Mouse (Mus musculus) liver, adult (tissue): ENCODE measurements around the gene Gm853.

Experiments used
- GATA4 ChIP-seq: IDR thresholded peaks from 2 replicates; pipeline ENCODE4 v1.6.1; 2014; ENCODE audit warnings: mild to moderate bottlenecking, low read length; ENCODE audit not compliant: insufficient replicate concordance

The Gm853 gene

GRCm38 (mm10) chr4:130171951-130172765 is 50.0 kb downstream of the Gm853 start:
- no peak for TF ChIP-seq GATA4

GRCm38 (mm10) chr4:130170362-130170761 is 51.8 kb downstream of the Gm853 start:
- TF ChIP-seq GATA4 = no peak

- TF ChIP-seq GATA4 = no peak
Measured at GRCm38 (mm10) chr4:130169411-130169971, 52.7 kb downstream of the Gm853 start.

GRCm38 (mm10) chr4:130168280-130169183 is 53.7 kb downstream of the Gm853 start:
- no peak for TF ChIP-seq GATA4

GRCm38 (mm10) chr4:130167814-130168213 is 54.4 kb downstream of the Gm853 start:
- TF ChIP-seq GATA4 = no peak

GRCm38 (mm10) chr4:130167321-130167720 is 54.9 kb downstream of the Gm853 start:
- no peak for TF ChIP-seq GATA4

- TF ChIP-seq GATA4 = no peak
Measured at GRCm38 (mm10) chr4:130166592-130166991, 55.6 kb downstream of the Gm853 start.

GRCm38 (mm10) chr4:130166061-130166460 is 56.1 kb downstream of the Gm853 start:
- TF ChIP-seq GATA4 = no peak

- no peak for TF ChIP-seq GATA4
Measured at GRCm38 (mm10) chr4:130164121-130164520, 58.1 kb downstream of the Gm853 start.

GRCm38 (mm10) chr4:130163391-130163861 is 58.8 kb downstream of the Gm853 start:
- TF ChIP-seq GATA4 = peak; percentile 96; the same call in 1 of the 2 replicates

GRCm38 (mm10) chr4:130161349-130161748 is 60.9 kb downstream of the Gm853 start:
- TF ChIP-seq GATA4 = no peak
